Mouse (Mus musculus) forebrain, postnatal 0 days (tissue): ENCODE measurements around the gene Elavl2. TPM values are rescaled to one million over a fixed set of nuclear protein-coding genes. Genes with fewer than 3 reads are reported as not detected.

Experiments used
- ATAC-seq: fragments of 200-750 bp; cut with Nextera tagmentation; 2 replicates; pipeline ENCODE4 v1.8.0; 2017; ENCODE audit warnings: mild to moderate bottlenecking, moderate library complexity
- DNase-seq: peaks from one replicate; pipeline ENCODE4 v3.0.0-alpha.2; 2015
- H3K27ac ChIP-seq: fragments of 300-500 bp; sonication (generic); 2 replicates; pipeline ENCODE4 v1.5.1; 2014; ENCODE audit warnings: low read depth, mild to moderate bottlenecking, antibody characterized with exemption, low read length, moderate library complexity, mixed read lengths
- H3K27me3 ChIP-seq: fragments of 300-500 bp; sonication (generic); 2 replicates; pipeline ENCODE4 v1.6.1; 2014; ENCODE audit warnings: mild to moderate bottlenecking, low read length, mixed read lengths; ENCODE audit not compliant: insufficient read depth
- H3K36me3 ChIP-seq: fragments of 300-500 bp; sonication (generic); 2 replicates; pipeline ENCODE4 v1.6.1; 2014; ENCODE audit warnings: mild to moderate bottlenecking, moderate library complexity; ENCODE audit not compliant: insufficient read depth
- H3K4me1 ChIP-seq: fragments of 300-500 bp; sonication (generic); 2 replicates; pipeline ENCODE4 v1.6.1; 2014; ENCODE audit warnings: antibody characterized with exemption; ENCODE audit not compliant: insufficient read depth
- H3K4me2 ChIP-seq: fragments of 300-500 bp; sonication (generic); 2 replicates; pipeline ENCODE4 v1.6.1; 2014; ENCODE audit warnings: low read depth, mild to moderate bottlenecking, moderate library complexity
- H3K4me3 ChIP-seq: fragments of 300-500 bp; sonication (generic); 2 replicates; pipeline ENCODE4 v1.5.1; 2014; ENCODE audit warnings: low read depth, low read length, mixed read lengths
- H3K9ac ChIP-seq: fragments of 300-500 bp; sonication (generic); 2 replicates; pipeline ENCODE4 v1.6.1; 2014; ENCODE audit warnings: mild to moderate bottlenecking
- H3K9me3 ChIP-seq: fragments of 300-500 bp; sonication (generic); 2 replicates; pipeline ENCODE4 v1.6.1; 2016; ENCODE audit warnings: low read length
- CTCF ChIP-seq: sonication (generic); IDR thresholded peaks from 2 replicates; pipeline ENCODE4 v1.5.1; 2016; ENCODE audit warnings: antibody characterized with exemption, control low read depth, low read depth
- WGBS: fragments of 180-500 bp; shearing (Covaris S2); extraction: QIAGEN DNeasy Blood & Tissue Kit; methylation state at CpG from one replicate; pipeline ENCODE4 v1.1.7; 2014; 5-methylcytosine and 5-hydroxymethylcytosine counted together
- polyA plus RNA-seq: library from polyadenylated mRNA; unstranded; fragments of >200 nt; fragmentation: Nextera tagmentation; extraction: Ambion mirVana; gene quantifications from 2 replicates; pipeline ENCODE4 v1.2.1, GENCODE M21; 2015
- total RNA-seq: library from RNA; depleted of rRNA; stranded (reverse); fragments of >200 nt; gene quantifications from 2 replicates; pipeline ENCODE4 v1.2.3, GENCODE M21; 2014; rRNA removed

Elavl2 gene
- total RNA-seq, result 54.3 and 74.4 TPM in 2 replicates
- 69.2 and 84.8 TPM in 2 replicates for polyA plus RNA-seq

- Histone ChIP-seq H3K36me3 (no peaks in the 10 kb centered on the region), H3K9me3 (no peaks in the 10 kb centered on the region), H3K27me3 (no peaks in the 10 kb centered on the region), H3K9ac (peak within 1 kb of the TSS; percentile 45), H3K4me3 (peak within 1 kb of the TSS; percentile 45), H3K27ac (peak within 1 kb of the TSS; percentile 4; the same call in 1 of the 2 replicates), H3K4me1 (no peaks in the 10 kb centered on the region), H3K4me2 (peak within 1 kb of the TSS; percentile 97)
- WGBS, result 1% methylated on average over 28 of the region's 28 CpGs
- DNase-seq (peak; percentile 40), ATAC-seq (peak; percentile 23; the same call in 1 of the 2 replicates)
- TF ChIP-seq CTCF, result no peak
Measured at GRCm38 (mm10) chr4:91400423-91400822, at the start of gene Elavl2. TSS of gene Elavl2 (minus strand) at chr4:91400785.

- no peak for ATAC-seq
- Histone ChIP-seq H3K36me3 (no peaks in the 10 kb centered on the region), H3K9ac (no peak overlapping the region), H3K4me2 (no peak overlapping the region), H3K9me3 (no peaks in the 10 kb centered on the region), H3K4me3 (no peak overlapping the region), H3K27me3 (no peaks in the 10 kb centered on the region), H3K4me1 (no peaks in the 10 kb centered on the region), H3K27ac (no peak overlapping the region)
- no peak for DNase-seq
- 10% methylated on average over 2 of the region's 2 CpGs for WGBS
- no peak for TF ChIP-seq CTCF
Measured at GRCm38 (mm10) chr4:91447887-91448286, 47.3 kb upstream of the Elavl2 start.

GRCm38 (mm10) chr4:91415582-91415981 is 15.0 kb upstream of the Elavl2 start:
- Histone ChIP-seq H3K36me3 (no peaks in the 10 kb centered on the region), H3K27ac (no peak overlapping the region), H3K9me3 (no peaks in the 10 kb centered on the region), H3K4me3 (no peak overlapping the region), H3K4me2 (no peak overlapping the region), H3K9ac (no peak overlapping the region), H3K27me3 (no peaks in the 10 kb centered on the region), H3K4me1 (no peaks in the 10 kb centered on the region)
- no peak for DNase-seq
- no peak for ATAC-seq
- 93% methylated on average over 1 of the region's 1 CpGs for WGBS
- no peak for TF ChIP-seq CTCF

GRCm38 (mm10) chr4:91405047-91405446 is 4.5 kb upstream of the Elavl2 start:
- Histone ChIP-seq H3K9ac (no peak overlapping the region), H3K9me3 (no peaks in the 10 kb centered on the region), H3K27me3 (no peaks in the 10 kb centered on the region), H3K4me1 (no peaks in the 10 kb centered on the region), H3K4me3 (no peak overlapping the region), H3K4me2 (no peak overlapping the region), H3K36me3 (no peaks in the 10 kb centered on the region), H3K27ac (no peak overlapping the region)
- 72% methylated on average over 3 of the region's 3 CpGs for WGBS
- no peak for DNase-seq
- no peak for TF ChIP-seq CTCF
- no peak for ATAC-seq

GRCm38 (mm10) chr4:91399510-91400196 is 932 bp downstream of the Elavl2 start:
- DNase-seq (peak; percentile 63), ATAC-seq (peak; percentile 79)
- H3K9me3 ChIP-seq, result no peaks in the 10 kb centered on the region
- no peaks in the 10 kb centered on the region for H3K27me3 ChIP-seq
- peak overlapping the region; percentile 4; the same call in 1 of the 2 replicates for H3K27ac ChIP-seq
- no peaks in the 10 kb centered on the region for H3K36me3 ChIP-seq
- H3K4me3 ChIP-seq, result peak overlapping the region; percentile 45
- no peaks in the 10 kb centered on the region for H3K4me1 ChIP-seq
- H3K9ac ChIP-seq, result peak overlapping the region; percentile 45
- peak overlapping the region; percentile 97 for H3K4me2 ChIP-seq
- WGBS, result 1% methylated on average over 17 of the region's 17 CpGs
- TF ChIP-seq CTCF, result no peak

GRCm38 (mm10) chr4:91391987-91392598 is 8.5 kb downstream of the Elavl2 start:
- Histone ChIP-seq H3K4me3 (no peak overlapping the region), H3K9me3 (no peaks in the 10 kb centered on the region), H3K9ac (no peak overlapping the region), H3K4me1 (no peaks in the 10 kb centered on the region), H3K27ac (no peak overlapping the region), H3K4me2 (no peak overlapping the region), H3K36me3 (no peaks in the 10 kb centered on the region), H3K27me3 (no peaks in the 10 kb centered on the region)
- ATAC-seq, result no peak
- TF ChIP-seq CTCF, result 0 out of 2 replicates have a peak, but pooled peaks have one; percentile 23
- 52% methylated on average over 5 of the region's 5 CpGs for WGBS
- DNase-seq, result no peak

- H3K27me3 ChIP-seq, result no peaks in the 10 kb centered on the region
- H3K36me3 ChIP-seq, result no peaks in the 10 kb centered on the region
- ATAC-seq, result no peak
- TF ChIP-seq CTCF, result no peak
- no peaks in the 10 kb centered on the region for H3K9me3 ChIP-seq
- 92% methylated on average over 3 of the region's 3 CpGs for WGBS
- no peak overlapping the region for H3K9ac ChIP-seq
- H3K4me1 ChIP-seq, result no peaks in the 10 kb centered on the region
- H3K4me2 ChIP-seq, result no peak overlapping the region
- H3K27ac ChIP-seq, result no peak overlapping the region
- no peak overlapping the region for H3K4me3 ChIP-seq
- DNase-seq, result no peak
Measured at GRCm38 (mm10) chr4:91387701-91388100, 12.9 kb downstream of the Elavl2 start.
